Mouse (Mus musculus): ENCODE results near the gene Gm8914. TPM values are rescaled to one million over a fixed set of nuclear protein-coding genes. Genes with fewer than 3 reads are reported as not detected.
"Not testable (repeated sequence)": the region's sequence is repeated elsewhere in the genome, so short reads cannot be mapped to it uniquely, and the experiment has no call there.

The Gm8914 gene
- not detected for total RNA-seq (2022)

- DNase-seq (ENCODE audit: low spot score in 2 of 2): not testable (repeated sequence)
These were observed at the start of gene Gm8914 for GRCm38 (mm10) chrX:91479826-91480225. TSS of gene Gm8914 (plus strand) at chrX:91480126.

Other genes with a start within 250 kb of the Gm8914 start
- gene Mageb2, start 148.4 kb upstream of the Gm8914 start, total RNA-seq (2022): not detected
- not detected for gene Gm5072, start 87.6 kb upstream of the Gm8914 start, total RNA-seq (2022)
- gene 1700084M14Rik, start 95.8 kb downstream of the Gm8914 start, total RNA-seq (2022): not detected
- not detected for gene Gm14781, start 152.1 kb downstream of the Gm8914 start, total RNA-seq (2022)

All from layer of hippocampus, adult 8-10 months (tissue).